Mouse (Mus musculus) heart, adult 2 months (tissue): Measurements from ENCODE around the gene Capn8.

Experiments used
- CTCF ChIP-seq: fragments of 200-600 bp; IDR thresholded peaks from 2 replicates; pipeline ENCODE4 v1.8.1; 2022; ENCODE audit warnings: antibody characterized with exemption, mild to moderate bottlenecking, moderate library complexity
- EP300 ChIP-seq: fragments of 200-500 bp; IDR thresholded peaks from 2 replicates; pipeline ENCODE4 v1.6.1; 2011; ENCODE audit warnings: low read depth, low read length, control low read depth; ENCODE audit not compliant: insufficient read depth
- POLR2A ChIP-seq: fragments of 200-500 bp; IDR thresholded peaks from 2 replicates; pipeline ENCODE4 v1.6.1; 2011; ENCODE audit warnings: mild to moderate bottlenecking, low read depth, low read length, control low read depth; ENCODE audit not compliant: insufficient read depth

GRCm38 (mm10) chr1:182621256-182621655 is 56.4 kb downstream of the Capn8 start:
- no peak for TF ChIP-seq CTCF
- TF ChIP-seq EP300: no peak
- no peak for TF ChIP-seq POLR2A
